Mouse (Mus musculus): Measurements from ENCODE around the gene Pdxdc1.
"Not testable (repeated sequence)": the region's sequence is repeated elsewhere in the genome, so short reads cannot be mapped to it uniquely, and the experiment has no call there.

Gene Pdxdc1

DNA sequence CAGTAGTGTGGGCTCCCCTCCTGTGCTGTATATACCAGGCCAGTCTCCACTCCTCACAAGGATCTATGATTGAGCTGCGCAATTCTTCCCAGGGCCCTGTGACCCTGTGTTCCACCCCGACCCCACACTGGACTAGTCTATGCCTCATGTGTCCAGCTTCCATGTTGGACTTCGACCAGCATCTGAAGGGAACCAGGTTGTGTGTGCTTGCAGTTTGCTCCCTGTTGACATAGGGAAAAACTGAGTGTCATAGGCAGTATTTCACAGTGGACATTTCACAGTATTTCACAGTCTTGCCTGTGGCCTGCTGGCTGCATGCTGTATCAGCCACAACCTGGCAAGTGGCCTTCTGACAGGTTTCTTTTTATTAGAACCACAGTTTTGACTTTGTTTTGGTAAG is 89.7 kb downstream of the Pdxdc1 start:
- DNase-seq (ENCODE audit: low spot score): no peak

DNA sequence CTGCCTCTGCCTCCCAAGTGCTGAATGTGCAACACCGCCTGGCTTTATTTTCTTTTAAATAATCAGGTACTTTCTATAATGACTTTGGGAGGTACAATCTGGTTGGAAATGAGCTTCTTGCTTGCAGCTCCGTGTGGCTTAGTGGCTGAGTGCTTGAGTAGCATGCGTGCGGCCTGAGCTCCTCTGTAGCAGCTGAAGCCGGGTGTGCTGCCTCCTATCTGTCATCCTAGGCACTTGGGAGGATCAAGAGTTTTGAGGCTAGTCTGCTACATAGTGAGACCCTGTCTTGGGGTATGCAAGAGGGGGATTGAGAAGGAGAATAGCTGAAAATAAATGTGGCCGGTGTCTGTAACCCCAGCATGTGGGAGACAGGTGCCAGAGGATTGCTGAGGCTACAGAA is 90.8 kb downstream of the Pdxdc1 start:
- no peak for DNase-seq (ENCODE audit: low spot score)

DNA sequence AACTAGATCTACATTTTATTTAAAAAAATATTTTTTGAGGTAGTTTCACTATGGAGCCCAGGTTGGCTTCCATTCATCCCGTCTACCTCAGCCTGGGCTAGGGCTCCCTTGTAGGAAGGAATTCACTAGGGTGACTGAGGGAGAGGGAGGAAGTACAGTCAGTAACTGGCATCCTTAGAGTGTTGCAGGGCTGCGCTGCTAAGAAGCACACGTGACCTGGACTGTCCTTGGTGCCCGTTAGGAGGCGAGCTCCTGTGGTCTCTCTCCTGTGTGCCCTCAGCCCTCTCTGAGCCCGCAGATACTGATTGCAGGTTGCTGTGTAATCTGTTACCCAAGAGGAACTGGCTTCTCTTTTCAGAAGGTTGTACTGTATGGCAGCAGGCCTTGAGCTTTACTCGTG is 94.5 kb downstream of the Pdxdc1 start:
- DNase-seq (ENCODE audit: low spot score): no peak

DNA sequence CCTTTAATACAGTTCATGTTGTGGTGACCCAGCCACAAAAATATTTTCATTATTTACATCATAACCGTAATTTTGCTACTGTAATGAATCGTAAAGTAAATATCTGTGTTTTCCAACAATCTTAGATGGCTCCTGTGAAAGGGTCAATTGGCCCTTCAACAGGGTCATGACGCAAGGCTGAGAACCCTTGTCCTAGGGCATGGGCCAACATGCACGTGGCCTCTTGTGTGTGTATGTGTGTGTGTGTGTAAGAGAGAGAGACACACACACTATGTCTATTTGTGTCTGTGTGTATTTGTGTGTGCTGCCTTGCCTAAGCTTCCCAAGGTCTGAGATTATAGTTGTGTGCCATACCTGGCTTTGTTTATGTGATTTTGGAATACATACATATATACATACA is 95.3 kb downstream of the Pdxdc1 start:
- DNase-seq (ENCODE audit: low spot score): no peak

DNA sequence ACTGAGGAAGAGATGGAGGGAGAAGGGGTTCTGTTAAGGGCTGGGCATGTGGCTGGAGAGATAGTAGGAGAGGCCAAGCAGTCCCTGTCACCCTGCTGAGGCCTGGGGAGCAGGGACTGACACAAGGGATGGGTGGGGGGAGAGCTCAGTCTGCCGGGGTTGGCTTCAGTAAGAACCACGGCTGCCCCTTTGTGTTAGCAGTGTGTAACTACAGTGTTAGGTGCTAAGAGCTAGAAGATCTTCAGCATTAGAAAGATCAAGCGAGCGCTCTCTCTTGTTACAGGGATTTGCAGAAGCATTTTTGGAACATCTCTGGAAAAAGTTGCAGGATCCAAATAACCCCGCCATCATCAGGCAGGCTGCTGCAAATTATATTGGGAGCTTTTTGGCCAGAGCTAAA is 98.3 kb downstream of the Pdxdc1 start:
- DNase-seq (ENCODE audit: low spot score): no peak

DNA sequence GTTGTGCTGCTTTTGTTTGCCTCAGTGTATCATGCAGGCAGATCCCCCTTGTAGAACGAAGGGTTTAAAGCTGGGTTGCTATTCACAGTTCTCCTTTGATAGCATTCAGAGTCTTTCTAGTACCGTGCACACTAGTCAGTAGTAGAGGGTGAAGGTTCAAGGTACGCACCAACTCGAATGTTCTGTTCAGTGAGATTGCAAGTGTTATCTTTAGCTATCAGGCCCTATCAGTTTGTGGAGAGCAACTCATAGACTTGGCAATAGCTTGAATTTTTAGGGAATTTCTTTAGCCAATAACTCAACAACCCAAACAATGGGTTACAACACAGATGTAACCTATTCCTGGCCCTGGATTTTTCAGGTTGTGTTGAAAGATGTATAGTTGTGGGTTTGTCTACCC is 101.7 kb downstream of the Pdxdc1 start:
- no peak for DNase-seq (ENCODE audit: low spot score)

DNA sequence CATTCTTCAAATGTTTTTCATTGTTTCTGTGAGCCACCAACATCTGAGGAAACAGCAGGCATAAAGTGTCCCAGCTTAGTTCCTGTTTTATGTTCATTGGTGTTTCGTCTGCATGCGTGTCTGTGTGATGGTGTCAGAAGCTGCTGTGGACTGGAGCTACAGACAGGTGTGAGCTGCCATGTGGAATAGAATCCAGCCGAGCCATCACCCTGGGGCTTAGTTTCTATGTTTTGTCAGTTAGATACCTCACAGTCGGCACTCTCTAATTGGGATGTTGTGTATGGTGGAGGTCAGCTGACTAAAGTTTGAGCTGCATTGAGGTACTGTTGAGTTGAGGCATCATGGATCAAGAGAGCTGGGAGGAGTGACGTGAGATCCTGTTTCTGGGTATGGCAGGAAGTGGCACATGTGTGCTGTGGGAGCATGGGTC is 106.2 kb downstream of the Pdxdc1 start:
- no peak for DNase-seq (ENCODE audit: low spot score)

DNA sequence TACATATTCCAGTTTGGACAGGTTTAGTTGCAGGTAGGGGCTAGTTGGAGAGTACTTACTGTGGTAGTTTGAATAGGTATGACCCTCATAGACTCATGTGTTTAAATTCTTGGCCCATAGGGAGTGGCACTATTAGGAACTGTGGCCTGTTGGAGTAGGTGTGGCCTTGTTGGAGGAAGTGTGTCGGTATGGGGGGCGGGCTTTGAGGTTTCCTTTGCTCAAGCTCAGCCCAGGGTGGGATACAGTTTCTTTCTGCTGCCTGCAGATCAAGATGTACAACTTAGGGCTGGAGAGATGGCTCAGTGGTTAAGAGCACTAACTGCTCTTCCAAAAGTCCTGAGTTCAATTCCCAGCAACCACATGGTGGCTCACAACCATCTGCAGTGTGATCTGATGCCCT is 109.5 kb downstream of the Pdxdc1 start:
- DNase-seq (ENCODE audit: low spot score): not testable (repeated sequence)

DNA sequence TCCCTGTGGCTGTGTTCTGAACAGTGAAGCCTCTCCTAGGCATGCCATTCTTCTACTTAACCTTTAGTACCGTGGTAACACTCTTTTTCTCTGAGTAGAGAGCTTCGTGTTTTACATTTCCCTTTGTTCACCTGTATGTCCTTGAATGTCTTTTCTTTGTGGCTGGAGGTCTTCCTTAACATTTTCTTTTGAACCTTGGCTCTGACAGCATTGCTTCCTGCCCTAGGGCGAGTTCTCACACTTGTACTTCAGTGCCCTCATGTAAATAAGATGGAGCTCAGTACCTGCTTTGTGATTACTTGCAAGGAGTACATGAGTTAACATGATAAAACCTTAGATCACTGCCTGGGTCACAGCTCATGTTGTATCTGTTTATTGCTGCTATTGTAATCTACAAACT is 117.0 kb downstream of the Pdxdc1 start:
- DNase-seq (ENCODE audit: low spot score): no peak

Data from ovary, adult 18-20 months (tissue).